Mouse (Mus musculus) liver, embryonic 14.5 days (tissue): ENCODE results near the gene Sval1. TPM values are rescaled to one million over a fixed set of nuclear protein-coding genes. Genes with fewer than 3 reads are reported as not detected.

Source experiments
- ATAC-seq: fragments of 200-750 bp; cut with Nextera tagmentation; 2 replicates; pipeline ENCODE4 v1.8.0; 2017; ENCODE audit warnings: moderate number of reproducible peaks, mild to moderate bottlenecking, moderate library complexity; ENCODE audit not compliant: insufficient read depth
- DNase-seq, 3 experiments: peaks; one replicate each; pipeline ENCODE4 v3.0.0-alpha.2; 2012 to 2013; ENCODE audit warnings: low read depth in 3 of 3, low spot score in 3 of 3
- H3K27ac ChIP-seq: fragments of 300-500 bp; sonication (generic); 2 replicates; pipeline ENCODE4 v1.5.1; 2014; ENCODE audit warnings: moderate library complexity, mild to moderate bottlenecking, control low read depth, inconsistent platforms
- H3K27me3 ChIP-seq: fragments of 300-500 bp; sonication (generic); 2 replicates; pipeline ENCODE4 v1.6.1; 2014; ENCODE audit warnings: mild to moderate bottlenecking, low read length, moderate library complexity; ENCODE audit not compliant: control insufficient read depth, insufficient read depth
- H3K36me3 ChIP-seq: fragments of 300-500 bp; sonication (generic); replicated peaks from 2 replicates; pipeline ENCODE4 v1.6.1; 2014; ENCODE audit warnings: low read depth; ENCODE audit not compliant: control insufficient read depth, insufficient read depth
- H3K4me1 ChIP-seq, 2 experiments: fragments of 200-500 bp in 1 of 2; fragments of 300-500 bp in 1 of 2; sonication (generic) in 1 of 2; replicated peaks; 2 replicates each; pipeline ENCODE4 v1.6.1; 2012 to 2014; ENCODE audit warnings: antibody characterized with exemption in 1 of 2, inconsistent platforms in 1 of 2, low read length in 1 of 2; ENCODE audit not compliant: control insufficient read depth in 2 of 2, insufficient read depth in 2 of 2
- H3K4me2 ChIP-seq: fragments of 300-500 bp; sonication (generic); 2 replicates; pipeline ENCODE4 v1.6.1; 2014; ENCODE audit warnings: low read depth, mild to moderate bottlenecking, control low read depth, moderate library complexity
- H3K4me3 ChIP-seq, 2 experiments: fragments of 200-500 bp in 1 of 2; fragments of 300-500 bp in 1 of 2; sonication (generic) in 1 of 2; 2 replicates each; pipeline ENCODE4 v1.5.1; 2012 to 2014; ENCODE audit warnings: low read depth in 2 of 2, low read length in 2 of 2, mild to moderate bottlenecking in 2 of 2, control low read depth in 1 of 2, inconsistent platforms in 1 of 2, moderate library complexity in 1 of 2; ENCODE audit not compliant: insufficient read depth in 1 of 2
- H3K9ac ChIP-seq: fragments of 300-500 bp; sonication (generic); replicated peaks from 2 replicates; pipeline ENCODE4 v1.6.1; 2014; ENCODE audit warnings: mild to moderate bottlenecking, control low read depth, moderate library complexity
- H3K9me3 ChIP-seq: fragments of 300-500 bp; sonication (generic); 2 replicates; pipeline ENCODE4 v1.6.1; 2016; ENCODE audit warnings: low read length, mixed read lengths; ENCODE audit not compliant: control insufficient read depth
- CTCF ChIP-seq: IDR thresholded peaks from 2 replicates; pipeline ENCODE4 v1.5.1; 2016; ENCODE audit warnings: antibody characterized with exemption, low read depth, control low read depth
- EP300 ChIP-seq: IDR thresholded peaks from 2 replicates; pipeline ENCODE4 v1.6.1; 2016; ENCODE audit warnings: antibody characterized with exemption, low read depth
- WGBS: fragments of 180-500 bp; shearing (Covaris S2); extraction: QIAGEN DNeasy Blood & Tissue Kit; methylation state at CpG from one replicate; pipeline ENCODE4 v1.1.7; 2014; ENCODE audit not compliant: insufficient replicate concordance; 5-methylcytosine and 5-hydroxymethylcytosine counted together
- polyA plus RNA-seq, 2 experiments: library from polyadenylated mRNA; depleted of rRNA in 1 of 2; stranded (reverse) in 1 of 2; unstranded in 1 of 2; fragments of >200 nt; fragmentation: Nextera tagmentation in 1 of 2; extraction: Ambion mirVana in 1 of 2; gene quantifications; 2 replicates each; pipeline versions ENCODE4 v1.2.1 to v1.2.3; 2012 to 2014

Sval1 gene
- polyA plus RNA-seq (2012; rRNA removed), result not detected in 2 replicates
- not detected in 2 replicates for polyA plus RNA-seq (2014; fragmentation: Nextera tagmentation; extraction: Ambion mirVana)

GRCm38 (mm10) chr6:41951330-41951729 lies at the start of gene Sval1:
Gene Sval1, plus strand, starts transcription at chr6:41951630.
- Histone ChIP-seq H3K4me1 (no peaks in the 10 kb centered on the region), H3K9me3 (no peaks in the 10 kb centered on the region), H3K36me3 (no peaks in the 10 kb centered on the region), H3K4me3 (no peak within 1 kb of the TSS), H3K27me3 (no peaks in the 10 kb centered on the region), H3K9ac (no peak within 1 kb of the TSS), H3K4me2 (no peak within 1 kb of the TSS), H3K27ac (no peak within 1 kb of the TSS)
- 33% methylated on average over 1 of the region's 1 CpGs for WGBS
- ATAC-seq, result no peak
- DNase-seq, result no peak
- no peak for TF ChIP-seq CTCF
- no peak for TF ChIP-seq EP300

GRCm38 (mm10) chr6:41911625-41912024 lies 39.8 kb upstream of the Sval1 start:
- no peak for DNase-seq
- Histone ChIP-seq H3K4me2 (no peak overlapping the region), H3K27me3 (no peaks in the 10 kb centered on the region), H3K9ac (no peak overlapping the region), H3K9me3 (no peaks in the 10 kb centered on the region), H3K36me3 (no peaks in the 10 kb centered on the region), H3K4me1 (no peaks in the 10 kb centered on the region), H3K4me3 (no peak overlapping the region), H3K27ac (no peak overlapping the region)
- WGBS, result 59% methylated on average over 5 of the region's 5 CpGs
- ATAC-seq, result no peak
- TF ChIP-seq CTCF, result no peak
- TF ChIP-seq EP300, result no peak

GRCm38 (mm10) chr6:41914883-41915282 lies 36.5 kb upstream of the Sval1 start:
- DNase-seq (no peak), ATAC-seq (no peak)
- H3K9me3 ChIP-seq, result no peaks in the 10 kb centered on the region
- no peaks in the 10 kb centered on the region for H3K27me3 ChIP-seq
- H3K4me3 ChIP-seq, result no peak overlapping the region
- 62% methylated on average over 2 of the region's 2 CpGs for WGBS
- no peak overlapping the region for H3K27ac ChIP-seq
- no peak overlapping the region for H3K4me2 ChIP-seq
- no peak for TF ChIP-seq EP300
- no peak for TF ChIP-seq CTCF
- no peak overlapping the region for H3K9ac ChIP-seq
- H3K36me3 ChIP-seq, result no peaks in the 10 kb centered on the region
- no peaks in the 10 kb centered on the region for H3K4me1 ChIP-seq

GRCm38 (mm10) chr6:41967840-41968239 lies 16.4 kb downstream of the Sval1 start, which contains the start of gene Sval3:
Gene Sval3, plus strand, starts transcription at chr6:41968140.
- H3K4me1 ChIP-seq, result no peaks in the 10 kb centered on the region
- no peak within 1 kb of the TSS for H3K9ac ChIP-seq
- H3K9me3 ChIP-seq, result no peaks in the 10 kb centered on the region
- no peak for TF ChIP-seq CTCF
- no peak for TF ChIP-seq EP300
- no peaks in the 10 kb centered on the region for H3K27me3 ChIP-seq
- 33% methylated on average over 1 of the region's 1 CpGs for WGBS
- ATAC-seq, result no peak
- no peaks in the 10 kb centered on the region for H3K36me3 ChIP-seq
- no peak within 1 kb of the TSS for H3K4me3 ChIP-seq
- H3K27ac ChIP-seq, result no peak within 1 kb of the TSS
- H3K4me2 ChIP-seq, result no peak within 1 kb of the TSS
- no peak for DNase-seq

Other genes starting within 250 kb of the Sval1 start
- gene Kel, start 247.3 kb upstream of the Sval1 start, polyA plus RNA-seq (2012; rRNA removed), result 236 and 313 TPM in 2 replicates
- 221 and 240 TPM in 2 replicates for gene Kel, start 247.3 kb upstream of the Sval1 start, polyA plus RNA-seq (2014; fragmentation: Nextera tagmentation; extraction: Ambion mirVana)
- not detected in 2 replicates for gene Olfr459, start 176.5 kb upstream of the Sval1 start, polyA plus RNA-seq (2012; rRNA removed)
- gene Olfr459, start 176.5 kb upstream of the Sval1 start, polyA plus RNA-seq (2014; fragmentation: Nextera tagmentation; extraction: Ambion mirVana), result not detected in 2 replicates
- gene Pip, start 104.1 kb upstream of the Sval1 start, polyA plus RNA-seq (2012; rRNA removed), result not detected in 2 replicates
- gene Pip, start 104.1 kb upstream of the Sval1 start, polyA plus RNA-seq (2014; fragmentation: Nextera tagmentation; extraction: Ambion mirVana), result not detected in 2 replicates
- gene Sval2, start 98.6 kb upstream of the Sval1 start, polyA plus RNA-seq (2012; rRNA removed), result not detected in 2 replicates
- not detected in 2 replicates for gene Sval2, start 98.6 kb upstream of the Sval1 start, polyA plus RNA-seq (2014; fragmentation: Nextera tagmentation; extraction: Ambion mirVana)
- not detected in 2 replicates for gene Sval3, start 16.5 kb downstream of the Sval1 start, polyA plus RNA-seq (2012; rRNA removed)
- gene Sval3, start 16.5 kb downstream of the Sval1 start, polyA plus RNA-seq (2014; fragmentation: Nextera tagmentation; extraction: Ambion mirVana), result not detected in 2 replicates
- gene Sva, start 86.8 kb downstream of the Sval1 start, polyA plus RNA-seq (2012; rRNA removed), result not detected in 2 replicates
- gene Sva, start 86.8 kb downstream of the Sval1 start, polyA plus RNA-seq (2014; fragmentation: Nextera tagmentation; extraction: Ambion mirVana), result not detected in 2 replicates
- gene Tas2r139, start 189.3 kb downstream of the Sval1 start, polyA plus RNA-seq (2012; rRNA removed), result not detected in 2 replicates
- gene Tas2r139, start 189.3 kb downstream of the Sval1 start, polyA plus RNA-seq (2014; fragmentation: Nextera tagmentation; extraction: Ambion mirVana), result not detected in 2 replicates